Mouse (Mus musculus): Measurements from ENCODE around the gene Lrp8.

Lrp8 gene

DNA sequence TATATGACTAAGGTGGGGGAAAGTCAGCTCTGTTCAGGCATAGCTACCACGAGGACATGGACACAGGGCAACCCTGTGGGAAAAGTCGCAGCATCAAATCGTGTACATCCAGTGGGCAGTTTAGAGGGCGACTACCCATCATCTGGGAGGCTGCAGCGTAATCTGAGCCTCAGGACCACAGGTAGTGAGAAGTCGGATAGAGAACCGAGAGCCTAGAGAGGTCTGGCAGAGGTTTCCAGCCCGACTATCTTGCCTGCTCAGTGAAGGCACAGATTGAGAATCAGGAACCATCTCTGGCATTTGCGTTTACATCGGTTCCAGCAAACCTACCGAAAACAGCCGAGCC is 87.3 kb downstream of the Lrp8 start:
- in situ Hi-C loops (cut with MboI; ENCODE audit: low pct_unique_long_range_greater_than_20kb in 1 of 2, low sequenced_read_pairs in 2 of 2, unreplicated experiment in 1 of 2): no loop called here

DNA sequence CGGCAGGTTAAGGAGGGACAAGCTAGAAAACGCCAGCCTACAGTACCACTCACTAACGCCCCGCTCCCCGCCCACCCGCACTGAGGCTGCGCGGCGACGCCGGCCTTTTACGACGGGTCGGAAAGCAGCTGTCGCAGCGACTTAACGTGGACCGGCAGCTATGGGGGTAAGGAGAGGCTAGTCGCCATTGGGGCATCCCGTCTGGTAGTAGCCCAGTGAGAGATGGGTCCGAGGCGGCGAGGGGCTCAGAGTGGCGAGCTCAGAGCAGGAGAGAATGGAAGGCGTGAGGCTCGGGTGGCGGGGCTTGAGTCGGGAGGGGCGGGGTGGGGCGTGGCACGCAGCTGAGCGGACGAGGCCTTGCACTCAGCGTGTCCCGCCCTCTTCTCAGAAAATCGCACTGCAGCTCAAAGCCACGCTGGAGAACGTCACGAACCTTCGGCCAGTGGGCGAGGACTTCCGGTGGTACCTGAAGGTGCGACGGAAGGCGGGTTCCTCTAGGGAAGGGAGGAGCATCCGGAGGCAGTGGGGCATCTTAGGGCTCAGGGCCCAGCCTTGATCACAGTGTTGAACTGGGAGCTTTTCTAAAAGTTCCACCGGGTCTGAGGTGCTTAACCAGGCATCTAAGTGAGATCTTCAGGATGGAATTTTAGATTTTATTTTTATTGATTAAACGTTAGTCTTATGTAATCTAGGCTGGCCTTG is 87.8 kb downstream of the Lrp8 start, which contains the start of gene 0610037L13Rik:
Gene 0610037L13Rik, plus strand, starts transcription at position 83 of the 702 bp plus-strand sequence.
- in situ Hi-C loops (cut with MboI; ENCODE audit: low pct_unique_long_range_greater_than_20kb in 1 of 2, low sequenced_read_pairs in 2 of 2, unreplicated experiment in 1 of 2): no loop called here

DNA sequence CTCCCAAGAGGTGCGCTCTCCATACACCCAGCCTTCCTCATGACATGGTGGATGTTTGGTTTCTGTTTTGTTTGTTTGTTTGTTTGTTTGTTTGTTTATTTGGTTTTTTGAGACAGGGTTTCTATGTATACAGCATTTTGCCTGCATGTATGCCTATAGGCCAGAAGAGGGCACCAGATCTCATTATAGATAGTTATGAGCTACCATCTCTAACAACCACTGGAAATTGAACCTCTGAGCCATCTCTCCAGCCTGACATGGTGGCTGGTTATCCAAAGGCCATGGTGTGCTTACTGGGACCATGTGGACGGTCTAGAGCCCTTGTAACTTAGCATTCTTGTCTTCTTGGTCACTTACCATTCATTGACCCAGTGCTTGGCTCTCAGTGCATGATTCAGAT is 90.6 kb downstream of the Lrp8 start:
- in situ Hi-C loops (cut with MboI; ENCODE audit: low pct_unique_long_range_greater_than_20kb in 1 of 2, low sequenced_read_pairs in 2 of 2, unreplicated experiment in 1 of 2): no loop called here

DNA sequence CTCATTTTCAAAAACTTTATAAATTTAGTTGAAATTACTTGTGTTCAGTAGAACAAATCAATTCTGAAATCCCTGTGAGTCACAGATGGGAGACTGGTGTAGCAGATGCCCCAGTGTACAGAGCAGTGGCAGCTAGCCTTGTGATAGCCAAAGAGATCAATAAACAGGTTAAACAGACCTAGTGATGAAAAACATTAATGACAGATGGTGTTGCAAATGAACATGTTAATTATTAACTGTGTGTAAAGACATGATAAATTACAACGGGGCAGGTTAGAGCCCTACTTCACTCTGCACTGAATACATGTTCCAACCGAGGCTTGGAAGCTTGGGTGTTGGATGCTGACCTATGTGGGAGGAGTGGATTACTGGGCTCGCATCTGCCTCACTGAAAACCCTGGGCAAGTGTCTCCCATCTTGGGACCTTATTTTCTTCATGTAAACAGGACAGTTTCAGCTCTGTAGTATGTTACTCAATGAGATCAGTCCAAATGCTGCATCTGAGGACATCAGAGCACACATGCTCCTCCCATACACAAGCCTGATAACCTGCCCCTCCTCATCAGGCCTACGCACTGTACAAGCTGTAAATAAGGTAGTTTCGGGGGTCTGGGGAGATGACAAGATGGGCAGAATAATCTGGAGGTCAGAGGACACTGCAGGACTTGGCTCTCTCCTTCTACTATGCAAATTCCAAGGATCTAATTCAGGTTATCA is 97.3 kb downstream of the Lrp8 start:
- in situ Hi-C loops (cut with MboI; ENCODE audit: low pct_unique_long_range_greater_than_20kb in 1 of 2, low sequenced_read_pairs in 2 of 2, unreplicated experiment in 1 of 2): no loop called here

DNA sequence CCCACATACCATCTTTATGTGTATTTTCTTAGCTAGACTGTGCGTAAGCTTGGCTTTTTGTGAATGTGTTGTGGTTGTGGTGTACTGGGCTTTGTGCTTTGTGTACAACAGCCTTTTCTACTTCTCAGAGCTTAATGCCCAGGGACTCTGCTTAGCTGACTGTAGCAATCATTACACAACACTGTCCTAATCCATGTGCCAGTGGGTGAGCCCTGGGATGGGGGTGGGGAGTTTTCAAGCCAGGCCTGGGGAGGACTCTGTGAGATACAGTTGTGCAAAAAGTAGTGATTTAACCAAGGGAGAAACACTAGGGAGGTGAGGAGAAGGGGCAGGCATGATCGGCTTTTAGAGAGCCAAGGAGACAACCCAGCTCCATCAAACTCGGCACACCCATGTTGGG is 98.1 kb downstream of the Lrp8 start:
- in situ Hi-C loops (cut with MboI; ENCODE audit: low pct_unique_long_range_greater_than_20kb in 1 of 2, low sequenced_read_pairs in 2 of 2, unreplicated experiment in 1 of 2): no loop called here

DNA sequence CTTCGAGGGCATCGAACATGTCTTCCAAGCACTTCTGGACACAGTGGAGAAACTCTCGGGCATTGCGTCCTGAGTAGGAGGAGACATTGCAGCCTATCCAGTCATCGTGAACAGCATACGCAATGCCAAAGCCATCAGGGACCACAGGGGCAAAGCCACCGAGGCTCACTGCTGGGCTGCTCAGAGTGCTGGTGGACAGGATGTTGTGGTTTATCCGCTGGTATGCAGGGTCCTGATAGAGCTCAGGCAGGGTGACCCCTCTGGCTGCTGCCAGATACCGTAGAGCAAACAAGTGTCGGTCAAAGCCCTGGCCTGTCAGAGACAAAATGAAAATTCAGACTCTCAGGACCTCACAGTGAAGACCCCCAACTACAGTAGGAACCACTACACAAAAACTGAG is 102.2 kb downstream of the Lrp8 start:
- in situ Hi-C loops (cut with MboI; ENCODE audit: low pct_unique_long_range_greater_than_20kb in 1 of 2, low sequenced_read_pairs in 2 of 2, unreplicated experiment in 1 of 2): no loop called here

DNA sequence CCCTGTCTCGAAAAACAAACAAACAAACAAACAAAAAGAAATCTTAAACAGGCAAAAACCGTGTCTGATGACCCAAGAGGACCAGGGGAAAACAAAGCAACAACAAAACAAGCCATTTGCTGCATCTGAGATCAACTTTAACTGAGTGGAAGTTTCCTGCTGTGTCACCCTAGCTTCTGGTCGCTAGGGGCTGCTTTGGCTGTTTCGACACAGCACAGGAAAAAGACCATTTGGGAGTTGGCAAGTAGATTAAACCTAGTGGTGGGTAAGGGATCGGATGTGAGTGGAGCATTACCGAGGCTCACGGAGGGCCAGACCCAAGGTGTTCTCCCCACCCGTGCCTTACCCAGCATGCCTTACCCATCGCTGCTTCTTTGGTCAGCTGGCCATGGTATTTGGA is 104.5 kb downstream of the Lrp8 start:
- in situ Hi-C loops (cut with MboI; ENCODE audit: low pct_unique_long_range_greater_than_20kb in 1 of 2, low sequenced_read_pairs in 2 of 2, unreplicated experiment in 1 of 2): no loop called here

DNA sequence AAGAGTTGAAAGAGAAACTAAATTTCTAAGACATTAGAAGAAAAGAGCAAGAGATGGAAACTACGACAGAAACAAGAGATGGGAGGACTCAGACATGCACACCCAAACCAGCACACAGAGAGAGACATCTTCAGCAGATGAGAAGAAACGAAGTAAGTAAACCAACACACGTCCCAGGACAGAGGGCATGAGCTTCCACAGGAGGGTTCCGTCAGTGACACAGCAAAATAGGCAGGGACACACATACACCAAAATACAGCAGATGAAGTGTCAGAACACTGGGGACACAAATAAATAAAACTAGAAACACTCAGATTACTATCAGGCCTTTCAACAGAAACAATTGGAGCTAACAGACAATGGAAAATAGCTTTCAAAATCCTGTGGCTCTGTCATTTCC is 108.0 kb downstream of the Lrp8 start:
- in situ Hi-C loops (cut with MboI; ENCODE audit: low pct_unique_long_range_greater_than_20kb in 1 of 2, low sequenced_read_pairs in 2 of 2, unreplicated experiment in 1 of 2): no loop called here

DNA sequence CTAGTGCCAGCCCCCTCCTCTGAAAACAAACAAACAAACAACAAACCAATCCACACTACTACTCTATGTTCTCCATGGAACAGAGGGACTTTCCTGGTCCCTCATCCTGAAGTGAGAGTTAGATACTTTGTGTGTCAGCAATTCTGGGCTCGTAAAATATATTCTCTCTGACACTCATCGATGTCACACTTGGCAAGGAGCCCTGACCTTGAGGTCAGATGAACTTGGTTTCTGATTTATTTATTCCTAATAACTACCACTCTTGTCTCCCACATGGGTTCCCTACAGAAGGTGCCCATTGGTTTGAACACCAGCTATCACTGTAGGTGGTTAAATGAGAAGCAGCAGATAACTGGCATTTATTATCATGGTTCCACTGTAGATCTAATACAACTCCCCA is 118.3 kb downstream of the Lrp8 start:
- in situ Hi-C loops (cut with MboI; ENCODE audit: low pct_unique_long_range_greater_than_20kb in 1 of 2, low sequenced_read_pairs in 2 of 2, unreplicated experiment in 1 of 2): no loop called here

DNA sequence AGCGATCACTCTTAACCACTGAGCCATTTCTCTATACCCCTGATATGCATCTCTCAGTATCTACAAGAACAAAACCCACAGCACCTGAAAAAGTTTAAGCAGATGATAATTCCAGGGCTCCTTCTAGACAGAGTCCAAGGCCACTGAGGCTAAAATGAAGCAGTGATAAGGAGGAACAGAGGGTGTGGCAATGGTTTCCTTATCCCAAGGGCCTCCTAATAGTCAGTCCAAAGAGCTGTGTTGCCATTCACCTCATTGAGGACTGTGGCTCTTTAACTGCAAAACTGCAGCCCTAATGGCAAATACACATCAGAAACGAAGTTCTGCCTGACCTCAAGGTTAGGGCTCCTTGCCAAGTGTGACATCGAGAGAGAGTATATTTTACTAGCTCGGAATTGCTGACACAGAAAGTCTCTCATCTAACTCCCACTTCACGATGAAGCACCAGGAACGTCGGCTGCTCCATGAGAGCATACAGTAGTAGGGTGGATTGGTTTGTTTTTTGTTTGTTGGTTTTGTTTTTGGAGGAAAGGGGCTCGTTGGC is 119.2 kb downstream of the Lrp8 start:
- in situ Hi-C loops (cut with MboI; ENCODE audit: low pct_unique_long_range_greater_than_20kb in 1 of 2, low sequenced_read_pairs in 2 of 2, unreplicated experiment in 1 of 2): no loop called here

DNA sequence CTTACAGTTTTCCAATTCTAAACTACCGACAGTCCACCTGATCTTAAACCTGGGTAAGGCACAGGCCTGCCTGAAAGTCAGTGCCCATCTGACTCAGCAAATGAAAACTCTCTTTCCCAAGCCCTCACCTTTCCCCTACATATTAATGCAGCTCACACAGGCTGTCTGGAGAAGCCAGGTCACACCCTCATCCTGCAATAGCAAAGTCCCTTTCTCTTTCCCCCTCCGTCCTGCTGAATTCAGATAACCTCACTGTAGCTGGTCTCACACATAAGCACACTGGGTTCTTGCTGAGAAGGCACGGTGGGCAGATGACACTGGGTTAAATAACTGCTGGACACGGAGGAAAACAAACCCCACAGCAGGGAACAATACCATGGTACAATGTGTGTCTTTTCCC is 119.9 kb downstream of the Lrp8 start:
- in situ Hi-C loops (cut with MboI; ENCODE audit: low pct_unique_long_range_greater_than_20kb in 1 of 2, low sequenced_read_pairs in 2 of 2, unreplicated experiment in 1 of 2): no loop called here

DNA sequence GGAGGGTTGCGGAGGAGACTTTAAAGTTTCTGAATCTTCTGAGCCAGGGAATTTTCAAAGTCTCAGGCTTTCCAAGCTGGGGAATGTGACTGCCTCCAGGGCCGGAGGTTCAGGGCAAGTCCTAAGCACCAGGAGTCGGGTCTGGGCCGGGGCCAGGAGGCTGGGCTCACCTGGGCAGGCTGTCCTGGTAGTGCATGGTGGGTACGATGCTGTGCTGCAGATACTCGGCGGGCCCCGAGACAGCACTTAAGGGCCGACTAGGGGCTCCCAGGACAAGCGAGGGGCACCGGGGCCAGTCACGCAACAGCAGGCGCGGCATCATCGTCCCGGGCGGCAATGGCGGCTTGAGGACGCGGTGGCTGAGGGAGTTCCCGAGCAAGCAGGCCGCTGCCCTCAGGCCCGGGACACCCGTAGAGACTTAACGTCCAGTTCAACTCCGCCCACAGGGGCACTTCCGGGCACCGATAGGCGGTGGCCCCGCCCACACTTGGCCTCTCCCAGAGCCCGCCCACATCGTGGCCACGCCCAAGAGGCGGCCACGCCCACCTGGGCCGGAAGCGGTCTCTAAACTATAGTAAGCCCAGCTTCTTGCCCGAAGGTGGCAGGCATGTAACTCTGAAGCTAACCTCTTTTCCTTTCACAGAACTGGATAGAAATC is 121.2 kb downstream of the Lrp8 start, which contains the start of gene Cpt2:
Gene Cpt2, minus strand, starts transcription at position 466 of the 658 bp plus-strand sequence.
- in situ Hi-C loops (cut with MboI; ENCODE audit: low pct_unique_long_range_greater_than_20kb in 1 of 2, low sequenced_read_pairs in 2 of 2, unreplicated experiment in 1 of 2): no loop called here

DNA sequence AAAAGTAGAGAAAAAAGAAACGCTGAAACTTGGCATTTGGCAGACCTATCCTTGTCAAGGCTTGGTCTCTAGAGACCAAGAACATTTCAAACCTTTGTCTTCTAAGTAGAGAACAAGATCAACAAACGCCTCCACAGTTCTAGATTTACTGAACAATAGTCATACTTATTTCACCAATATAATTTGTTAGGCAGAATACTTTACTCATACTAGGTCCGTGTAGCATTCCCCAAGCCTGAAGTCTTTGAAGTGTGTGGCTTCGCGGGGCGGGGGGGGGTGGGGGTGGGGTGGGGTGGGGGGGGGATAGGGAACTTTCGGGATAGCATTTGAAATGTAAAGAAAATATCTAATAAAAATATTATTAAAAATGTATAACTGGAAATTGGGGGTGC is 121.7 kb downstream of the Lrp8 start:
- in situ Hi-C loops (cut with MboI; ENCODE audit: low pct_unique_long_range_greater_than_20kb in 1 of 2, low sequenced_read_pairs in 2 of 2, unreplicated experiment in 1 of 2): no loop called here

All from mouse embryonic stem cell (cell line).